Mouse (Mus musculus) ES-Bruce4 (cell line): ENCODE results near the gene Dpysl4.

Experiments used
- CTCF ChIP-seq: IDR thresholded peaks from one replicate; pipeline ENCODE4 v1.8.1; 2011; ENCODE audit warnings: low read depth, low read length
- EP300 ChIP-seq: IDR thresholded peaks from 2 replicates; pipeline ENCODE4 v1.6.1; 2011; ENCODE audit warnings: low read depth, low read length; ENCODE audit not compliant: insufficient read depth
- POLR2A ChIP-seq: IDR thresholded peaks from one replicate; pipeline ENCODE4 v1.8.1; 2011; ENCODE audit warnings: low read length; ENCODE audit not compliant: insufficient read depth

DNA sequence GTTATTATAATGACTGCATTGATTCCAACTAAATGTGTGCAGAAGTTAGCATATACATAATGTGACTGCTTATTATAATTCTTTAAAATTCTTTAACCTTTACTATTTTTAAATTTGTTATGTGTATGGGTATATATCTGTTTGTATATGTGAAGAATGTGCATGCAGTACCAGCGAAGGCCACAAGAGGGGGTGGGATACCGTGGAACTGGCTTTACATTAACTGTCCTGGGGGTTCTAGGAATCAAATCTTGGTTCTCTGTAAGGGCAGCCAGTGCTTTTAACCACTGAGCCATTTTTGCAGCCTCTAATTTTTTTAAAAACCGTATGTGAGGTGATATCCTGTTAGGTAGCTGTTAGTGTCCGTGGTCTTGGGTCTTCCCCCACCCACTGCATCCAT lies 5.1 kb upstream of the Dpysl4 start:
- TF ChIP-seq CTCF (no peak), POLR2A (no peak), EP300 (no peak)
